Mouse (Mus musculus) thymus, postnatal 4 days (tissue): ENCODE measurements at regions not wholly inside any gene's neighbourhood (a gene's known extent, or its start where the extent isn't known, plus 50 kb on each side); places are given as distances from the start of the nearest gene placed in this dataset.

ENCODE experiments used
- DNase-seq: peaks from one replicate; pipeline ENCODE4 v3.0.0; 2021

DNA sequence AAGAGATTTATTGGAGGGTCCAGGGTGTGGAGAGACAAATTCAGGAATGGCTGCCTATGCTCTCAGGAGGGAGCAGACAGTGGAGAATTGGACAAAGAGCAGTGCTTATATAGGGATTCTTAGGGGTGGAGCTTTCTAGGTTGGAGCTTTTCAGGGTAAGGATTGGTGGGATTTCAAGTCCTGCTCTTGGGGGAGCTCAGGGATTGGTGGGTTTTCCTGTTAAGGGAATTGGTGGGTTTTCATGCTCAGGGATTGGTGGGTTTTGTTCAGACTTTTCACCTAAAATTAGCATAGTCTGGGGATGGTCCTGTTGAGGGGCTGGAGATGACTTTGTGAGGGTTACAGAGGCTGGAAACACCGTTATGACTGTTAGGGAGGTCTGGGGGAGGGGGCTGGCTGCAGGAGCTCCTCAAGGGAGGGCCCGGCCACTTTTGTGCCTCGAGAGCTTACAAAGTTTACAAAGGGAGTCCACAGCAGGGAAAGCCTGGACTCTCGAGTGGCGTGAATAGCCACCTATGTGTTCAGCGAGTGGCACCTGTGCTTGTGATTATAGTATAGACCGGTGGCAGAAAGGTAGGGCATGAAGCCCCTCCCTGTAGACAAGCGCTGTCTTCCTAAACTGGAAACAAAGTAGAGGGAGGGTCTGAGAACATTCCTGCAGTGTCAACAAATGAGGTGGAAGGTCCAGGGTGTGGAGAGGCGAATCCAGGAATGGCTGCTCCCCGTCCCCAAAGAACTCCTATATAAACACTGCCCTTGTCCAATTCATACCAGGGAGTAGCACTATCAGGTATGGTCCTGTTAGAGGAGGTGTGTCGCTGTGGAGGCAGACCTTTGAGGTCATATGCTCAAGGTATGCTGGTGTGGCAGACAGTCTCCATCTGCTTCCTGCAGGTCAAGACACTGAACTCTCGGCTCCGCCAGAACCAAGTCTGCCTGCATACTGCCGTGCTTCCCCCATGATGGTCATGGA is 278.1 kb upstream of the Zfp64 start:
- no peak for DNase-seq

DNA sequence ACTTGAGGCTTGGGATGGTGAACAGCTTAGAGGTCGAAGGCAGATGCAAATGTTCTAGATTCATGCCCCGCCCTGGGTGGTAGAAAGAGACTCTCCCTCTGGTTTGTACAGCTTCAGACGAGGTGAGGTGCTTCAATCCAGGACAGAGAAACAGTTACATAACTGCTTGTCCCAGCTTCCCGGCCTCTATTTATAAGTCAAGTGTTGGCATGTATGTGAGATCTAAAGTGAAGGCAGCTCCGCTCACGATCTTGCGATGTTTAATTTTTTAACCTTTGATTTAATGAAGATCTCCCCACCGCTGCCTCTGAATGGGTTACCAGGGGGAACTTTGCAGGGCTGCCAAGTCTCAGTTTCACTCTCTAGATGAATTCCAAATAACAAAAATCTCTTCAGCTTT is 266.9 kb upstream of the Zfp64 start:
- no peak for DNase-seq

DNA sequence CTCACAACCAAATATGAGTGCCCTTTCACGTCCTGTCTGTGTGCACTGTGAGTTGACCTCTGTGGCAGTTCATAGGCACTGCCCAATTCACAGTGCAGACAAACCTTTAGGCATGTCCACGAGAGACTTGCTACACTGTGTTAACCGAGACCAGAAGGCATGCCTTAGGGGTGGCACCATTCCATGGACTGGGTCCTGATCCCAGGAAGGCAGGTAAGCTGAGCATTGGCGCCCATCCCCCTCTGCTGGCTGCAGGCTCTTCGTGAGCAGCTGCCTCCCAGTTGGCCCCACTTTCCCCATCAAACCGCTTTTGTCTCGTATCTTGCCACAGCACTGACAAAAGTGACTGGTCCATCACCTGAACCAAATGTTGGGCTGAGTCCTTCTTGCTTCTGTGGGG is 265.8 kb upstream of the Zfp64 start:
- no peak for DNase-seq

DNA sequence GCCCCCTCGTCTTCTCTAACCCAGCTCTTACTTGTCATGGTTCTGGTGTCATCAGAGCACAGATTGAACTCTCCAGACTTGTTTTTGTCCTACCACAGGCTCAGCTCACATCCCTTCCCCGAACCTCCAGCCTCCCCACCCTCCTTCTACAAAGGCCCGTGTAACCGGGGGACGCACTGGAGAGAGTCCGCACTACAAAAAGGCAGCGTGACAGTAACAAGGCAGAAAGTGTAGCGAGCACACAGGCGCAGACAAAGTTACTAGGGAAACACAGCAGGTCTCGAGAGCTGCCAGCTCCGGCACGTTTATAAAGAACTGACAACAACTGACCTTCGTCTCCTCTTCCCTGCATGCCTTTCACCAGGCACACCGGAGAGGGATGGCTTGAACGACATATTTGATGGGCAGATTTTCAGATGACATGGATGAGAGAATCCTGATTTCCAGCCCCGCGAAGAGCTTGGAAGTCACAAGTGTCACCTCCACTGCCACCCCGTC is 260.2 kb upstream of the Zfp64 start:
- no peak for DNase-seq

DNA sequence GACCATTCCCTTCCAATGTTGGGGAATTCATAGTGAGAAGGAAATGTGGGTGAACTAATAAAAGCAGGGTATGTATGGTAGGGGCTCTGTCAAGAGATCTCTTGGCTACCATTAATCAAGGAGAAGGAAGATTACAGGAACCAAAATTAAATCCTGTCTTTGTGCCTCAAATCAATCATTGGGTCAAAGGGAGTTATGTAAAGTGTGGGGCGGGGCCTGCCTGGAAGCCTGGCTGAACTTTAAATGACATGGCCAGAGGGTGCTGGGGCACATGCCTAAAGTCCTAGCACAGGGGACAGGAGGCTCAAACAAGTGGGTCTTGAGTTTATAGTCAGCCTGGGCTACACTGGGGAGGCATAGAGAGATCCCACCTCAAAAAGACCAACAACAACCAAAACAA is 259.0 kb upstream of the Zfp64 start:
- DNase-seq, result no peak

DNA sequence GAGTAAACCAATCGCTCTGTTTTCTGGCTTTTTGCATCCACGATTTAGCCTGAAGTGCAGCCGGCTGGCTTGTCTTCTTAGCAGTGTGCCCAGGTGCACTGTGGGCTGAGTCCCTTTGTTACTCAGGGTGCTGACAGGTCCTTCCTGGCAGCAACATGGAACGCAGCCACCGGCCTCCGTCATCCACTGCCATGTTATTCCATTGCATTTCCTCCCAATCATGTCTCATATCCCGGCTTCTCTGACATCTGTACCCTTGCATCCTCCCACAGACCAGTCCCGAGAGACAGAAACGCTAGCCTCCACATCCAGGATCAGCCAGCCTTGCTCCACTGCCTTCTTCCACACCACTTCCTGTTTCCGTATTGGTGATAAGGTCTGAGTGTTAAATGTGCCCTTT is 257.9 kb upstream of the Zfp64 start:
- DNase-seq, result peak; percentile 21

DNA sequence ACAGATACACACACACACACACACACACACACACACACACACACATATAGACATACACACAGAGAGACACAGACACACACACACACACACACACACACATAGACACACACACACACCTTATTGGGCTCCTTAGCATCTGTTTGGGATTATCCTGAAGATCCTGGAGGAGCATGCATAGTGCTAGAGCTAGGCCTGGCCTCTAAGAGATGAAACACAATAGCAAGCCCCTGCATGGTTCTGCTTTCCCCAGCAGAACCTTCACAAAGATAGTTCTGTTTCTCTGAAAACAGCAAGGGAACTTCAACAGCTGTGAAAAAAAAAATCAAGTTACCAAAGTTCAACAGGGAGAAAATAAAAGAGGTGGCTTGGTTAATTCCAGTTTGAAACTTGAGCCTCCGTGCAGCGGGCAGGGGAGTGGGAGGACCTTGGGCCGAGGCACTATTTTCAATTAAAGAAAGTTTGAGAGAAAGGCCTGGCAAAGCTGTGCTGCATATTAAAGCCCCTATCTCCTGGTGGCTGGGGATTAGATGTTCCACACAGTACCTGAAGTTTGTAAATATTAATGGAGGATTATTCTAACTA is 257.4 kb upstream of the Zfp64 start:
- DNase-seq, result no peak

DNA sequence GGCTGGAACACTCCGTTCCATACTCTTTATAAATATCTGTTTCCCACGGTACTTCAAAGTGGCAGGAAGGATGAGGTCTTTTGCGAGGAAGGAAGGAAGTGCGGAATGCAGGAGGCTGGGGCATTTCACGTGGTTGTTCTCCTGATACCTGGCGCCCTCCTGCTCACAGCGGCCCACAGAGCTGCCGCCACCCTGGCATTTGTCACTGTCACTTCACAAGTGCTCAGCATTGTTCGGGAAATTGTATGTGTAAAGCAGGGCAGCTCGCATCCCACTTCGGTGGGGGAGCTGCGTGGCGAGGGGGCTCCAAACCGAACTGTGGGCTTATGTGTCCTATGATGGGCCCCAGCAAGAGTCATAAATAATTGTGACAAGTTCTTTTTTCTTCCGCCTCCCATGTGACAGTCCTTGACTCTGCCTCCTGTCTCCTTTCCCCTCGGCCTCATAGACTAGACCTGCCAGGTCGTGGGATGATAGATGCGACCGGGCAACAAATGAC is 248.9 kb upstream of the Zfp64 start:
- DNase-seq, result no peak

DNA sequence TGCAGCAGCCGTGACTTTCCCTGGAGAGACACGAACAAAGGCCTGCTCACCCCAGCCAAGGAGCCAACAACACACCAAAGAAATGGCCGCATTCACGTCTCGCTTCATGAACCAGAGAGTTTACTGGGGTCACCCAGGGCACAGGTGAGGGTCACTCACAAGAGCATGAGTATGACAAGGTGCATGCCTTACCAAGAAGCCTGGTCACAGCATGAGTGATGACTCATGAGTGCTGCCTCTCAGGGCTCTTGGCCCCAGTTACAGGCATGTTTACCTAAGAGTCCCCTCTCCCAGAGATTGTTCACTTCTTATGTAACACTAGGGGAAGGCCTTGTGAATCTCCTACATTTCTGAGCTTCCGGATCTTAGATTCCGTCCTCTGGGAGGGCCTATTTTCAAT is 236.6 kb upstream of the Zfp64 start:
- no peak for DNase-seq

DNA sequence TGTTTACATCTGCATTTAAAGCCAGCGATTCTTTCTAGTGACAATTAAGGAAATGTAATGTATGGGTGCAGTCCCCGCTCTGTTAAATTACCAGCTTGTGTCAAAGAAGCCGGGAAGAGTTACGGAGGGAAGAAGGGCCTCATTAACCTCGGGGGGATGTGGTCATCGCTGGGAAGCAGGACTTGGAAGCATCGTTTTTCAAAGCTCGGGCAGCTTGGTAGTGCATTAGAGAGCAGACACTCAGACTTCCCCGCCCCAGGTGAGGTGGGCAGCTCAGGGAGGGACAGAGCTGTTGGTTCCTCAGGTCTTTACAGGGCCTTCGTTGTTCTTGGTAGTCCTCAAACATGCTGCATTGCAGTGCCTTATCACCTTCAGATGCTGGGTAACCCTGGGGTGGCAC is 236.1 kb upstream of the Zfp64 start:
- no peak for DNase-seq

DNA sequence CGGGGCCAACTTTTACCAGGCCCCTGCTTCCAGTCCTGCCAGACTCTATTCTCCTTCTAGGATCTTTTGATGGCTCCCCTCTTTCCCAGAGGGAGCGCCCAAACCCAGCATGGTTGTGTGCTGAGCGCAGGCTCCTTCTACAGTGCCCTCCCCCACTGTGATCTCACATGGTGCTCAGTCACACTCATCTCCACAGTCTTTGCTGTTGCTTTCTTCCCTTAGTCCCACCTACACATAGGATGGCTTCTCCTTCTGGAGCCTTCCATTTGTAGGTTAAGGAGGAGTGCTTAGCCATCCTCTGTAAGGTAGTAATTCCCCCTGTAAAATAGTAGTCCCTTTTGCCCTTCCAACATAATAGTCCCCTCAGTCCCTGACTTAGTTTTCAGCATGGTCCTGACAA is 222.2 kb upstream of the Zfp64 start:
- no peak for DNase-seq

DNA sequence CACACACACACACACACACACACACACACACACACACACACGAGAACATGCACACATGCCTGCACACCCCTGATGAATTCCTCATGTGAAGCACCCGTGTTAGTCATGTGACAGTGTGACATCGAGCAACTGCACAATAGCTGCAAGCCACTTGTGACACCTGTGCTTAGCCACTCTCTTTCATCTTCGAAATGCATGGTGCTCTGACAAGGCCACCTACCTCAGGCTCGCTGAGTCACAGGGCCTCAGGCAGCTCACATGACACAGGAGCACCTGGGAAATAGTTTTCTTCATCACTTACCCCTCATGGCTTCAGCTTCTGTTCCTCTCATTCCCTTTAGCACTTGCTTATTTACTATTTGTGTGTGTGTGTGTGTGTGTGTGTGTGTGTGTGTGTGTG is 213.4 kb upstream of the Zfp64 start:
- DNase-seq, result peak; percentile 31

DNA sequence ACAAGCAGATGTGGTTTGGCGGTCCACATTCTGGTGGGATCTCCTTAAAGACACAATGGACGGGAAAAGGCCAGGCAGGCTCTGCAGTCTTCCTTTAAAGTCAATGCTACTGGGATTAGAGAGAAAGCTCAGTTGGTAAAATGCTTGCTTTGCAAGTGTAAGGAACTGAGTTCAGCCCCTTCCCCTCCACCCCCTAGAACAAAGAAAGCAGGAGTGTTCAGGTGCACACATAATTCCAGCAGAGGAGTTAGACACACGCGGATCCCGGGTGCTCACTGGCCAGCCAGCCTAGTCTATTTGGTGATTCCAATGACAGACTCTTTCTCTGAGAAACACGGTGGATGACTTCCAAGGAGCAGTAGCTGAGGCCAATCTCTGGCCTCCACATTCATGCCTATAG is 213.0 kb upstream of the Zfp64 start:
- DNase-seq, result no peak

DNA sequence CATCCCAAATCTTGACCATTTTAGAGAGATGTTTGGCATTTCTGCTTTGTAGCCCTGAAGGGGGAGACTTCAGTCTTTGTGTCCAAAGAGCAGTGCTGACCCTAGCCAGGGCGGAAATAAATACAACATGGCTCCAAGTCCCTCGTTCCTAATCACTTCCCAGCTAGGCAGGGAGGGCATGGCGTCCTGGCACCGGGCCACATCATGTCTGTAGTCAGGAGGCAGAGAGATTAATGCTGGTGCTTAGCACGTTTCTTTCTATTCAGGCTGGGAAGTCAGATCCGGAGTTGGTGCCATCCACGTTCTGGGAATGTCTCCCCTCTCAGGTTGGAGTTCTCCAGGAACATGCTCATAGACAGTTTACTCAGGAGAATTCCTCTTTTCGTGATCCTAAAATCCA is 206.3 kb upstream of the Zfp64 start:
- no peak for DNase-seq

DNA sequence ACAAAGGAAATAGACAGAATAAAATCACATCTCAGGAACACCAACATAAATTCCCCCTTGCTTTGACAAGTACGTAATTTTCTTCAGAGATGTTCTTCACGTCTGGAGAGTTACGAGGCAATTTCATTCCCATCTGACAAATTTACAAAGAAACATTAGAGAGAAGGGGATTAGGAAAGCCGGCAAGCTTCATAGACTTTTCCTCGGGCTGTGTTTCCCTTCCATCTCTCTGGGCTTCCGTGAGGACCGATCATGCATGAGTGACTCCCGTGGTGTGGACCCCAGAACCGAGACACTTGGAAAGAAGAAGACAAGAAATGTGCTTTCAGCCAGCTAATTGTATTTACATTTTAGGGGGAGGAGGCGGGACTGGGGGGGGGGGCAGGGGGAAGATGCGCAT is 203.4 kb upstream of the Zfp64 start:
- no peak for DNase-seq

DNA sequence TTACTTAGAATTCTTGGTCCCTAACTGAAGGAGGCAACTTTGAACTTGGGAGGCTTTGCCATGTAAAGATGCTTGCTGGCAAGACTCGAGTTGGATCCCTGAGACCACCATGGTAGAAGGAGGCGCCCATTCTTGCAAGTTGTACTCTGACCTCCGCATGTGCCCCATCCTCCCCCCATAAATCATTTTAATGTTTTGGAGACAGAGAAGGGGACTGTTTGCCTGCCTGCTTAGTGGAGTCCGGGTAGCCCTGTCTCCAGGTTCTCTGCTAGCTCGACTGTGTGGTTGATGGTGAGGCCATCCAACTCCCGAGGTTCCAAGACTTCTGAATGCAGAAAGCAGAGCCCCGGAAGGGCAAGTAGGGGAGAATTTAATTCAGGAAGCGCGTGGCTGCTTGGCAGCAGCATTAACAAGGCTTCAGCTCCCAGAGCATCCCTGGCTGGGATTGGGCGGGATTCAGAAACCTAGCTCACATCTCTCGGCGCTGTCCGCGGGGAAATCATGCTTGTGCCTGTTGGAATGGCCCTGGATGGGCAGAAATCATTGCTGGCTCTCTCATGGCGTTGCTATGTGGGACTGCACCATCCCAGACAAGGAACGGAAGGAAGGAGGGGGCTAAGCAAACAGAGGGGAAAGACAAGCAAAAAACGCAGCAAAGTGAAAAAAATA is 202.8 kb upstream of the Zfp64 start:
- no peak for DNase-seq

DNA sequence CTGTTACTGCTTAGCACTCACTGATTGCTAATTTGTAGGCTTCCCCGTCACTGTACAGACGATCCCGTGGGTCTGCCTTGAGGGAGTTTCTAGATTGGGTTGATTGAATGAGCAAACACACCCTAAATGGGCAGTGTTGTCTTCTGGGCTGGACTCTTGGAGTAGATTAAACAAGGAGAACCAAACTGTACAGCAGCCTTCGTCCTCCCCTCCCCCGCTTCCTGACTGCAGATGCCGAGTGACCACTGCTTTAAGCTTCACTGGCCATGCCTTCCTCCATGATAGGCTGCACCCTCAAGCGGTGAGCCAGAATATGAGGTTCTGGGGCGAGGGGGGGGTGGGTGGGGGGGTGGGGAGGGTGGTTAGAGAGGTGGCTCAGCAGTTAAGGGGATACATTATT is 201.5 kb upstream of the Zfp64 start:
- DNase-seq, result no peak

DNA sequence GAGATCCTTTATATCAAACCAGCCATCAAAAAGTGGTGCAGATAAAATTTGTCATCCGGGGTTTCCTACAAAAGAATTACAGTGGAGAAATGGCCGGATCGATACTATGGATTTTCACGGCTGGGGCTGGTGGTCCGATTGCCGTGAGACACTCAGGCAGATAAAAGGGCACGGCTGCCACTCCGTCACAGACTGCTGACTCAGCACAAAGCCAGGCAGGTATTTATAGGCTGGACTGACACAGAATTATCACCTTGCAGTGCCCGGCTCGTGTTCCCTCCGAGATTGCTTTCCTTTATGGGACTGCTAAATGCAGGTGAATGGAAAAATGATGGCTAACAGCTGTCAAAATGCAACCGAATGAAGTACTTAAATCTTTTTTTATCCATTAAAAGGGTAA is 199.5 kb upstream of the Zfp64 start:
- DNase-seq, result no peak

DNA sequence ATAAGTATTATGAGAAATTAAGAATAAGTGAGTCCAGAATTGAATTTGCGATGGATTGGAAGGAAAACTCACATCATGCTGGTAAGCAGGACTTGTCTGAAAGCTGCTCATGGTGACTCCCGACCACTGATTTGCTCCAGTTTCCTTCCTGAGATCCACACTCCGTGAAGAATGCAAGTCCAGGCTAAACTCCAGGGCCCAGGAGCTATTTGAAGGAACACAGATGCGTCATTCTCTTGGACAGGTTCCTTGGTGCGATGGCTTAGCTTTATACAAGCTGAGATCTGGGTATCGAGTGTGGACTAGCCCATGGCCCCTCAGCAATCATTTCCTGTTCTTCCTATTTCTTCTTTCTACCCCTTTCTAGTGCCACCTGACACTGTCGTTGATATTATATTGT is 192.3 kb upstream of the Zfp64 start:
- DNase-seq, result no peak

DNA sequence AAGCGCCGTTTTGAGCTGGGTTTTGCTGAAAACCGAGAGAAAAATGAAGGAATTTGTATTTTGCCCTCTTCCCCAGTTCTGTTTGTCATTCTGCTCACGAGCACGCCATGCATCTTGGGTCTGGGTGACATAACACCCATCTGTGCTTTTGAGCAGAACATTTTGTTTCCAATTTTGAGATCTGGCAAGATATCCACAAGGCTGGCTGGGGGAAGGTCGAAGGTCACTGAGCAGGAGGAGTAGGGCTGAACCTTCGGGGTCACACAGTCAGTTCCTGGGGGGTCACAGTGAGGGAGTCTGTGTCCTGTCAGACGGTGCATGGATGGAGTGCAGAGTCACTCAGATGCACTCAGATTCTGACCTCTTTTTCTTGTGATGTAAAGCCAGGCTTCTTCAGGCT is 186.8 kb upstream of the Zfp64 start:
- DNase-seq, result no peak

DNA sequence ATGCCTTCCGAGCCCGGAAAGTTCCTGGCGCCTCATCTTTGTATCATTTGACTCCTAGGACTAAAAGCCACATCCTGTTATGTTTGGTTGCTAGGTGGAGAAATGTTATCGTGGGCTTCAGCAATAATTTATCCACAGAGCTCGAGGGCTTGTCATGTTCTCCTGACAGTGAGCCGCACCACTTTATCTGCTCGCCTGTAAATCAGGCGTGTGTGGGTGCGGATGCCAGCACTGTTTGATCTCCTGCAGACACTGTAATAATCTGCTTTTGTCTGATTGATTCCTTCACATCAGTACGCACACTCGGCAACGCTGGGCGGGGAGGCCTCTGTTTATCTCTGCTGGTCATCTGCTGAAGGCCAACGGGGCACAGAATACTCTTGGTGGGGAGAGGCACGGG is 178.5 kb upstream of the Zfp64 start:
- DNase-seq, result no peak

DNA sequence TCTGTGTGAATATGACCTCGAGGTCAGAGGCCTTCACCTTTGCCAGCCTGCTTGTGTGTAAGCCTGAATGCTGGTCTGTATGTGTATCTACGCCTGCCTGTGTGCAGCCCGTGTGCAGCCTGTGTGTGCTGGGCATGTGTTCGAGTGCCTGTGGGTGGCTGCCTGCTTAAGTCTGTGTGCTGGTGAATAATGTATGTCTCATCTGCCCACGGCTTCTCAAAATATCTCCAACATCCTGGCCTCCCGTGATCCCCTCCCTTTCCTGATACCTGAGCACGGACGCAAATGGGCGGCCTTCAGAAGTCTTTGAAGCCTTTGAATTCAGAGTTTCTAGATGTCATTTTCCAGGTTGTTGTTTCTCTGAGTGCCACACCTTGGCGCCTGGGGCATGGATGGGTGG is 170.1 kb upstream of the Zfp64 start:
- DNase-seq, result no peak

DNA sequence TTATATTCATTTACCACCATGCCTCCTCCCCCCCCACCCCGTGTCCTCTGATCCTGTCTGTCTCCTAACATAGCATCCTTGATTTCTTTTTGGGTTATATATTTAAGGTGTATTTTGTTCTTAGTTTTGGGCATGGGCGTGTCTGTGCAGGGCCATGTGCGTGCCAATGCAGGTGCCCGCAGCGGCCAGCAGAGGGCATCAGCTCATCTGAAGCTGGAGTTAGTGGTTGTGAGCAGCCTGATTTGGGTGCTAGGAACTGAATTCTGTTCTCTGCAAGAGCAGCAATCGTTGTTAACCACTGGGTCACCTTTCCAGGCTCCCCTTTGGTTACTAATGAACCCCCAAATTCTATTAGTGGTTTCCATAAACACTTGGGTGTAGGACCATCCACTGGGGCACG is 167.5 kb upstream of the Zfp64 start:
- peak; percentile 32 for DNase-seq

DNA sequence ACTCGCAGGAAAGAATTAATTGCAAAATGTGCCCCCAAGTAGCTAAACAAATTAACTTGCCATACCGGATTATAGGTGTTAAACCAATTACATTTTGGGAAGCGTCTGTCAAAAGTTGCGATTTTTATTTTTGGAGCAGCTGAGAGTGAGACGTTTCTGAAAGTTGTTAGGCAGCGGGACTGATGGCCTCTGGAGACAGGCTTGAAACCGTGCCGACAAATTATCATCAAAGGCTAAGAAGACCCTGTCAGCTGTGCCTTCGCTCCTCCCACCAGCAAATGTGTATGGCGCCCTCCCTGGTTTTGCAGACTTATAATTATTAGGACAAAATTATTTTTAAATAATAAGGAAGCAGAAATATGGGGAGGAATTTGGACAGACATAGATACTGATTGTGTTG is 161.5 kb upstream of the Zfp64 start:
- DNase-seq, result no peak
